Mouse (Mus musculus) T-helper 1 cell (primary cell): ENCODE measurements at regions not wholly inside any gene's neighbourhood (a gene's known extent, or its start where the extent isn't known, plus 50 kb on each side); places are given as distances from the start of the nearest gene placed in this dataset.
"Not testable (repeated sequence)": the region's sequence is repeated elsewhere in the genome, so short reads cannot be mapped to it uniquely, and the experiment has no call there.

Experiments
- in situ Hi-C: fragments of 300-600 bp; cut with MboI, MseI; formaldehyde crosslinking; loops from one replicate; pipeline ENCODE4 v1.15.1; 2025; ENCODE audit warnings: high pct_unique_total_duplicates

GRCm38 (mm10) chr2:171593884-171594283 lies 449.4 kb downstream of the Cbln4 start:
- in situ Hi-C loops: no loop called here

GRCm38 (mm10) chr2:171592315-171592714 lies 451.0 kb downstream of the Cbln4 start:
- in situ Hi-C loops: no loop called here

GRCm38 (mm10) chr2:171588158-171588557 lies 455.1 kb downstream of the Cbln4 start:
- in situ Hi-C loops: no loop called here

GRCm38 (mm10) chr2:171587635-171588034 lies 455.6 kb downstream of the Cbln4 start:
- in situ Hi-C loops: no loop called here

GRCm38 (mm10) chr2:171586853-171587220 lies 456.4 kb downstream of the Cbln4 start:
- in situ Hi-C loops: no loop called here

GRCm38 (mm10) chr2:171586217-171586852 lies 456.9 kb downstream of the Cbln4 start:
- in situ Hi-C loops: no loop called here

- in situ Hi-C loops: no loop called here
These were observed 468.9 kb downstream of the Cbln4 start for GRCm38 (mm10) chr2:171574360-171574759.

- in situ Hi-C loops: no loop called here
These were observed 480.6 kb downstream of the Cbln4 start for GRCm38 (mm10) chr2:171562656-171563055.

- in situ Hi-C loops: not testable (repeated sequence)
These were observed 500.5 kb downstream of the Cbln4 start for GRCm38 (mm10) chr2:171542768-171543167.

GRCm38 (mm10) chr2:171514876-171515275 lies 528.4 kb downstream of the Cbln4 start:
- in situ Hi-C loops: no loop called here

GRCm38 (mm10) chr2:171496620-171497019 lies 546.6 kb downstream of the Cbln4 start:
- in situ Hi-C loops: no loop called here

- in situ Hi-C loops: no loop called here
These were observed 549.5 kb downstream of the Cbln4 start for GRCm38 (mm10) chr2:171493741-171494140.

- in situ Hi-C loops: no loop called here
These were observed 556.0 kb downstream of the Cbln4 start for GRCm38 (mm10) chr2:171487284-171487683.

GRCm38 (mm10) chr2:171453241-171453640 lies 590.0 kb downstream of the Cbln4 start:
- in situ Hi-C loops: no loop called here

- in situ Hi-C loops: no loop called here
These were observed 637.2 kb downstream of the Cbln4 start for GRCm38 (mm10) chr2:171406057-171406456.

GRCm38 (mm10) chr2:171388936-171389335 lies 654.3 kb downstream of the Cbln4 start:
- in situ Hi-C loops: no loop called here

GRCm38 (mm10) chr2:171373457-171373856 lies 641.9 kb downstream of the Dok5 start:
- in situ Hi-C loops: no loop called here

- in situ Hi-C loops: no loop called here
These were observed 641.4 kb downstream of the Dok5 start for GRCm38 (mm10) chr2:171373016-171373415.

- in situ Hi-C loops: no loop called here
These were observed 640.1 kb downstream of the Dok5 start for GRCm38 (mm10) chr2:171371751-171372150.

- in situ Hi-C loops: no loop called here
These were observed 633.9 kb downstream of the Dok5 start for GRCm38 (mm10) chr2:171365553-171365952.

- in situ Hi-C loops: no loop called here
These were observed 633.0 kb downstream of the Dok5 start for GRCm38 (mm10) chr2:171364621-171365020.

GRCm38 (mm10) chr2:171363381-171363780 lies 631.8 kb downstream of the Dok5 start:
- in situ Hi-C loops: no loop called here

- in situ Hi-C loops: no loop called here
These were observed 626.6 kb downstream of the Dok5 start for GRCm38 (mm10) chr2:171358071-171358760.
